Mouse (Mus musculus) lung, postnatal 0 days (tissue): ENCODE data around the gene Cpe.

Experiments
- CTCF ChIP-seq: IDR thresholded peaks from 2 replicates; pipeline ENCODE4 v1.5.1; 2016; ENCODE audit warnings: antibody characterized with exemption, mild to moderate bottlenecking
- EP300 ChIP-seq: IDR thresholded peaks from 2 replicates; pipeline ENCODE4 v1.6.1; 2016; ENCODE audit warnings: antibody characterized with exemption, mild to moderate bottlenecking, control low read depth

DNA sequence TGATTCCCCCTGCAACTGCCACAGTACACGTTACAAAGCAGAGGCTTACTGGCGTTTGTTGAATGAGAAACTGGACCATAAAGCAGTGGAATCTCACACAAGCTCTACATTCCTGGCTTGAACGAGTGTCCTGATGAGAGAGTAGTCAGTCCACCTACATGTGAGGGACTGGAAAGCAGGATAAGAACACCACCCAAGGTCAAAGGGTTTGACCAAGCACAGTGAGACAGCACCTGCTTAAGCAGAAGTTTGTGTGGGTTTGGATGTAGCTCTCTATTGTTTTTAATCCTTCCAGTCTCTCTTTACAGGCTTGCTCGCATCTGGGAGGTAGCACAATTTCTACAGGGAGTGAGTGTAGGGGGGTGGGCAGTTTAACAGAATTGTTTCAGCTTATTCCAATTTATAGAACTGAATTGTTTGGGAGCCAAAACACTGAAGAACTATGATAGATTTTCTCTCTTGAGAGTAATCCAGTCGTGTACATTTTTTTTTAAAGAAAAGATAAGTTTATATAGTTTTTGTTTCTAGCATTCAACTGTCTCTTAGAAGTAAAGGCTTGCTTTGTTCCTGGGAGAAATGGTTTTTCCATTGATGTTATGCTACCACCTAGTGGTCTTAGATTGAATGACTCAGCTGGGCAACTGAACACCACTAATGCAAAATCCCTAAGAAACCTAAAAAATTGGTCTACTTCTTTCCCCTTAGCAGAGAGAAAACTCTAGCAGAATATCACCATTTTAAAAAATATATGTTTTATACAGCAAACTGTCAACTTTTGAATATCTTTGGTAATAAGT, 144.6 kb downstream of the Cpe start:
- TF ChIP-seq EP300 (no peak), CTCF (peak; percentile 80)
